Mouse (Mus musculus) ES-CJ7 (cell line): ENCODE measurements at regions not wholly inside any gene's neighbourhood (a gene's known extent, or its start where the extent isn't known, plus 50 kb on each side); places are given as distances from the start of the nearest gene placed in this dataset.
A peak's percentile ranks its signal among the peaks of the same experiment; 100 is the strongest.

ENCODE experiments used
- DNase-seq: peaks from one replicate; pipeline ENCODE4 v3.0.0; 2011; ENCODE audit warnings: low read depth, low spot score

- DNase-seq, result no peak
These were observed 3879.6 kb upstream of the Gm7489 start for GRCm38 (mm10) chr15:50005142-50005541.

- DNase-seq, result peak; percentile 4
These were observed 3838.1 kb upstream of the Gm7489 start for GRCm38 (mm10) chr15:50046653-50047052.

GRCm38 (mm10) chr15:50053468-50053867 lies 3831.2 kb upstream of the Gm7489 start:
- DNase-seq, result no peak

- no peak for DNase-seq
These were observed 3830.8 kb upstream of the Gm7489 start for GRCm38 (mm10) chr15:50053892-50054291.

- DNase-seq, result no peak
These were observed 3806.5 kb upstream of the Gm7489 start for GRCm38 (mm10) chr15:50078246-50078645.

- no peak for DNase-seq
These were observed 3802.3 kb upstream of the Gm7489 start for GRCm38 (mm10) chr15:50082428-50082827.

- no peak for DNase-seq
These were observed 3782.0 kb upstream of the Gm7489 start for GRCm38 (mm10) chr15:50102596-50103277.

GRCm38 (mm10) chr15:50108913-50109312 lies 3775.8 kb upstream of the Gm7489 start:
- DNase-seq, result no peak

GRCm38 (mm10) chr15:50153863-50154262 lies 3730.8 kb upstream of the Gm7489 start:
- DNase-seq, result no peak

GRCm38 (mm10) chr15:50172276-50172772 lies 3712.4 kb upstream of the Gm7489 start:
- DNase-seq, result no peak

GRCm38 (mm10) chr15:50183185-50183584 lies 3701.5 kb upstream of the Gm7489 start:
- DNase-seq, result no peak
